Mouse (Mus musculus) MEL (cell line): ENCODE data around the gene Rnf182.

ENCODE experiments used
- BHLHE40 ChIP-seq: IDR thresholded peaks from 2 replicates; pipeline ENCODE4 v1.6.1; 2012; ENCODE audit warnings: low read depth, mild to moderate bottlenecking, inconsistent platforms, low read length, improper control_type of control experiment, borderline replicate concordance
- CHD2 ChIP-seq: IDR thresholded peaks from 2 replicates; pipeline ENCODE4 v1.6.1; 2011; ENCODE audit warnings: low read length, improper control_type of control experiment
- CTCF ChIP-seq, 3 experiments: IDR thresholded peaks in 2 of 3; conservative IDR thresholded peaks in 1 of 3; 2 replicates each; pipeline ENCODE4 v1.5.1; 2011 to 2012; ENCODE audit warnings: low read length in 3 of 3, low read depth in 2 of 3, mild to moderate bottlenecking in 2 of 3, improper control_type of control experiment in 1 of 3, inconsistent platforms in 1 of 3, mixed read lengths in 1 of 3, moderate library complexity in 1 of 3; ENCODE audit not compliant: control insufficient read depth in 1 of 3, insufficient read depth in 1 of 3, poor library complexity in 1 of 3, severe bottlenecking in 1 of 3
- EP300 ChIP-seq, 2 experiments: IDR thresholded peaks; 2 replicates each; pipeline ENCODE4 v1.6.1; 2011; ENCODE audit warnings: improper control_type of control experiment in 2 of 2, low read length in 2 of 2, low read depth in 1 of 2, mild to moderate bottlenecking in 1 of 2
- GABPA ChIP-seq: IDR thresholded peaks from 2 replicates; pipeline ENCODE4 v1.6.1; 2012; ENCODE audit warnings: low read depth, mild to moderate bottlenecking, inconsistent platforms, low read length, improper control_type of control experiment, moderate library complexity
- GATA1 ChIP-seq: IDR thresholded peaks from 2 replicates; pipeline ENCODE4 v1.6.1; 2011; ENCODE audit warnings: low read depth, low read length, improper control_type of control experiment
- JUND ChIP-seq: IDR thresholded peaks from 2 replicates; pipeline ENCODE4 v1.6.1; 2011; ENCODE audit warnings: low read depth, mild to moderate bottlenecking, improper control_type of control experiment, low read length
- KAT2A ChIP-seq: conservative IDR thresholded peaks from 2 replicates; pipeline ENCODE4 v1.6.1; 2012; ENCODE audit warnings: low read depth, low read length, improper control_type of control experiment, inconsistent platforms
- POLR2A ChIP-seq, 2 experiments: IDR thresholded peaks; 2 replicates each; pipeline ENCODE4 v1.6.1; 2011 to 2012; ENCODE audit warnings: low read length in 2 of 2, mild to moderate bottlenecking in 2 of 2, control low read depth in 1 of 2, improper control_type of control experiment in 1 of 2, low read depth in 1 of 2, moderate library complexity in 1 of 2; ENCODE audit not compliant: control insufficient read depth in 1 of 2, insufficient read depth in 1 of 2, poor library complexity in 1 of 2
- POLR2AphosphoS2 ChIP-seq: IDR thresholded peaks from 2 replicates; pipeline ENCODE4 v1.6.1; 2011; ENCODE audit warnings: low read length, improper control_type of control experiment
- RAD21 ChIP-seq: IDR thresholded peaks from 2 replicates; pipeline ENCODE4 v1.6.1; 2011; ENCODE audit warnings: mild to moderate bottlenecking, low read depth, low read length, improper control_type of control experiment
- UBTF ChIP-seq: IDR thresholded peaks from 2 replicates; pipeline ENCODE4 v1.6.1; 2012; ENCODE audit warnings: low read depth, mild to moderate bottlenecking, inconsistent platforms, low read length, improper control_type of control experiment, moderate library complexity, borderline replicate concordance; ENCODE audit not compliant: insufficient read depth
- USF1 ChIP-seq: IDR thresholded peaks from 2 replicates; pipeline ENCODE4 v1.6.1; 2014; ENCODE audit warnings: low read depth, mild to moderate bottlenecking, inconsistent platforms, low read length, improper control_type of control experiment, moderate library complexity
- ZC3H11A ChIP-seq: IDR thresholded peaks from 2 replicates; pipeline ENCODE4 v1.6.1; 2012; ENCODE audit warnings: low read depth, mild to moderate bottlenecking, inconsistent platforms, low read length, improper control_type of control experiment

DNA sequence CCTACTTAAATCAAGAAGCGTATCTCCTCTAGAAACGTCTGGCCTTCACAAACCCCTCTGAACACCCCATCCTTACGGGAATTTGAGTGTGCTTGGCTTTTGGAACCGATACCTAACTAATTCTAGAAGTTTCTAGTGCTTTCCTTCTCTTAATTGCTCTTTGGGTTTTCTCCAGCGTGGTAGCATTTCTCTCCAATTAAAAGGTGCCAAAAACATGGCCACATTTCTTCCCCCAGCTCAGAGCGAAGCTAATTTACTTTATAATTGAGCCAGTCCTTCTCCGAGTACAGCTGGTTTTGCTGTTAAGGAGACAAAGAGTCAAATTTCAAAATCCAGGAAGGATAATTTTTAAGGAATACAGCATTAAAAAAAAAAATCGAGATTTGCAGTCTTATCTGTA is 32.0 kb upstream of the Rnf182 start:
- TF ChIP-seq RAD21 (no peak), ZC3H11A (no peak), POLR2AphosphoS2 (no peak), USF1 (no peak), BHLHE40 (no peak), CTCF (IDR thresholded peaks at IDR 0.05 in 2 of 3, conservative IDR thresholded peaks at IDR 0.05 in 1 of 3; ENCODE audit: control insufficient read depth in 1 of 3, insufficient read depth in 1 of 3, low read depth in 2 of 3, low read length in 3 of 3, poor library complexity in 1 of 3, severe bottlenecking in 1 of 3) (no peak), JUND (no peak), KAT2A (no peak), POLR2A (IDR thresholded peaks at IDR 0.05; ENCODE audit: control insufficient read depth in 1 of 2, insufficient read depth in 1 of 2, low read depth in 1 of 2, low read length in 2 of 2, poor library complexity in 1 of 2) (no peak), UBTF (no peak), GATA1 (no peak), CHD2 (no peak), EP300 (IDR thresholded peaks at IDR 0.05; ENCODE audit: low read depth in 1 of 2, low read length in 2 of 2) (no peak), GABPA (no peak)
